Mouse (Mus musculus): ENCODE results near the gene Uqcc3.
A peak's percentile ranks its signal among the peaks of the same experiment; 100 is the strongest.

GRCm38 (mm10) chr19:8892829-8893766 lies 12.4 kb upstream of the Uqcc3 start, which contains the start of gene Ints5:
- TF ChIP-seq POLR2A (IDR thresholded peaks at IDR 0.05; ENCODE audit: control insufficient read depth, low read depth, low read length) (peak; percentile 92), CTCF (IDR thresholded peaks at IDR 0.05; ENCODE audit: control insufficient read depth, insufficient read depth, insufficient replicate concordance, low read depth, low read length) (no peak)
